Mouse (Mus musculus): Measurements from ENCODE around the gene Katnbl1. TPM values are rescaled to one million over a fixed set of nuclear protein-coding genes. Genes with fewer than 3 reads are reported as not detected.
A peak's percentile ranks its signal among the peaks of the same experiment; 100 is the strongest.

Katnbl1 gene
- total RNA-seq, 2 experiments from 2014 or later: 16.4 to 18.0 TPM

DNA sequence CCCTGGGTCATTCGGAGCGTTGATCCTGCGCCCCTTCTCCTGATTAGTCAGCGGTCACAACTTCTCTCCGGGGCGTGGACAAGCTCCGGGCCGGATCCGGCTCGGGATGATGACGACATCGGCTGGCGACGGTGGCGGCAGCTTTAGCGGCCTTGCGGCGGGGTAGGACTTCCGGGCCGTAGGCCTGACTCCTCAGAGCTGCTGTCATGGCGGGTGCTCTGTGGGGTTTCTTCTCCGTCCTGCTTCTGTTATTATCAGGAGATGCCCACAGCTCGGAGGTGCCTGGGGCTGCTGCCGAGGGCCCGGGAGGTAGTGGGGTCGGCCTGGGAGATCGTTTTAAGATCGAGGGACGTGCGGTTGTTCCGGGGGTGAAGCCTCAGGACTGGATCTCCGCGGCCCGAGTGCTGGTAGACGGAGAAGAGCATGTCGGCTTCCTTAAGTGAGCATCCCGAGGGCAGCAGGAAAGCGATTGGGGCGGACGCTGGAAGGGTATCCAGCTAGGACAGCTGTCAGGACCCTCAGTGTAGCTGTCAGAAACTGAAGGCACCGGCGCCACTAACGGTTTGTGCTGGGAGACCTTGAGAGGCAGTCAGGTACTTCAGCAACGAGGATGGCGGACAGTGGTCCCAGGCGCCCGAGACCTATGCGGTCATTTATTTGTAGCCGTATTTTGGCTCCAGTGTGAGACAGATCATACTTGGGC lies 76.0 kb downstream of the Katnbl1 start, which contains the start of gene Emc7:
Gene Emc7 (plus strand): TSS at position 136 of the 703 bp plus-strand sequence.
- ATAC-seq (replicated peaks; ENCODE audit: poor library complexity, severe bottlenecking): peak; percentile 97

GRCm38 (mm10) chr2:112460557-112460956 lies 81.5 kb downstream of the Katnbl1 start:
- no peak for ATAC-seq (replicated peaks; ENCODE audit: poor library complexity, severe bottlenecking)

Other genes with a start within 250 kb of the Katnbl1 start
- gene Olfr1316, start 244.2 kb upstream of the Katnbl1 start, total RNA-seq (2014; fragmentation: Nextera tagmentation): not detected in 2 replicates
- gene Olfr1316, start 244.2 kb upstream of the Katnbl1 start, total RNA-seq (2017): not detected in 2 replicates
- gene Olfr1317, start 238.9 kb upstream of the Katnbl1 start, total RNA-seq (2014; fragmentation: Nextera tagmentation): not detected in 2 replicates
- not detected in 2 replicates for gene Olfr1317, start 238.9 kb upstream of the Katnbl1 start, total RNA-seq (2017)
- gene Olfr1318, start 225.0 kb upstream of the Katnbl1 start, total RNA-seq (2014; fragmentation: Nextera tagmentation): not detected in 2 replicates
- not detected in 2 replicates for gene Olfr1318, start 225.0 kb upstream of the Katnbl1 start, total RNA-seq (2017)
- gene Lpcat4, start 139.7 kb upstream of the Katnbl1 start, total RNA-seq (2014; fragmentation: Nextera tagmentation): 17.3 and 26.8 TPM in 2 replicates
- 7.7 and 10.6 TPM in 2 replicates for gene Lpcat4, start 139.7 kb upstream of the Katnbl1 start, total RNA-seq (2017)
- gene Nutm1, start 119.9 kb upstream of the Katnbl1 start, total RNA-seq (2014; fragmentation: Nextera tagmentation): not detected in 2 replicates
- gene Nutm1, start 119.9 kb upstream of the Katnbl1 start, total RNA-seq (2017): not detected in 2 replicates
- gene Nop10, start 117.3 kb upstream of the Katnbl1 start, total RNA-seq (2014; fragmentation: Nextera tagmentation): 139 and 177 TPM in 2 replicates
- gene Nop10, start 117.3 kb upstream of the Katnbl1 start, total RNA-seq (2017): 220 and 244 TPM in 2 replicates
- 57.3 and 62.2 TPM in 2 replicates for gene Slc12a6, start 113.4 kb upstream of the Katnbl1 start, total RNA-seq (2014; fragmentation: Nextera tagmentation)
- 51.3 and 51.8 TPM in 2 replicates for gene Slc12a6, start 113.4 kb upstream of the Katnbl1 start, total RNA-seq (2017)
- 0.75 TPM in 1 of 2 replicates, not detected in the other for gene Gm21985, start 112.9 kb upstream of the Katnbl1 start, total RNA-seq (2014; fragmentation: Nextera tagmentation)
- gene Gm21985, start 112.9 kb upstream of the Katnbl1 start, total RNA-seq (2017): 0.36 TPM in 1 of 2 replicates, not detected in the other
- gene Emc4, start 11.2 kb upstream of the Katnbl1 start, total RNA-seq (2014; fragmentation: Nextera tagmentation): 58.9 and 83.9 TPM in 2 replicates
- gene Emc4, start 11.2 kb upstream of the Katnbl1 start, total RNA-seq (2017): 73.6 and 78.2 TPM in 2 replicates
- gene Emc7, start 75.8 kb downstream of the Katnbl1 start, total RNA-seq (2014; fragmentation: Nextera tagmentation): 15.4 and 16.6 TPM in 2 replicates
- gene Emc7, start 75.8 kb downstream of the Katnbl1 start, total RNA-seq (2017): 7.8 and 10.7 TPM in 2 replicates
- not detected in 2 replicates for gene Chrm5, start 101.6 kb downstream of the Katnbl1 start, total RNA-seq (2014; fragmentation: Nextera tagmentation)
- not detected in 2 replicates for gene Chrm5, start 101.6 kb downstream of the Katnbl1 start, total RNA-seq (2017)
- gene Aven, start 113.8 kb downstream of the Katnbl1 start, total RNA-seq (2014; fragmentation: Nextera tagmentation): 8.5 and 25.0 TPM in 2 replicates
- gene Aven, start 113.8 kb downstream of the Katnbl1 start, total RNA-seq (2017): 23.5 and 26.0 TPM in 2 replicates

All from granulocyte monocyte progenitor cell, adult 5-6 weeks (primary cell).